Mouse (Mus musculus) MEL (cell line): ENCODE measurements around the gene Gm42957.

ENCODE experiments used
- CHD2 ChIP-seq: IDR thresholded peaks from 2 replicates; pipeline ENCODE4 v1.6.1; 2011; ENCODE audit warnings: low read length, improper control_type of control experiment
- CTCF ChIP-seq, 3 experiments: IDR thresholded peaks in 2 of 3; conservative IDR thresholded peaks in 1 of 3; 2 replicates each; pipeline ENCODE4 v1.5.1; 2011 to 2012; ENCODE audit warnings: low read length in 3 of 3, low read depth in 2 of 3, mild to moderate bottlenecking in 2 of 3, improper control_type of control experiment in 1 of 3, inconsistent platforms in 1 of 3, mixed read lengths in 1 of 3, moderate library complexity in 1 of 3; ENCODE audit not compliant: control insufficient read depth in 1 of 3, insufficient read depth in 1 of 3, poor library complexity in 1 of 3, severe bottlenecking in 1 of 3
- ELF1 ChIP-seq: IDR thresholded peaks from 2 replicates; pipeline ENCODE4 v1.6.1; 2014; ENCODE audit warnings: low read depth, mild to moderate bottlenecking, inconsistent platforms, low read length, improper control_type of control experiment, moderate library complexity
- EP300 ChIP-seq, 2 experiments: IDR thresholded peaks; 2 replicates each; pipeline ENCODE4 v1.6.1; 2011; ENCODE audit warnings: improper control_type of control experiment in 2 of 2, low read length in 2 of 2, low read depth in 1 of 2, mild to moderate bottlenecking in 1 of 2
- KAT2A ChIP-seq: conservative IDR thresholded peaks from 2 replicates; pipeline ENCODE4 v1.6.1; 2012; ENCODE audit warnings: low read depth, low read length, improper control_type of control experiment, inconsistent platforms
- MAZ ChIP-seq: IDR thresholded peaks from 2 replicates; pipeline ENCODE4 v1.6.1; 2012; ENCODE audit warnings: low read depth, mild to moderate bottlenecking, inconsistent platforms, low read length, improper control_type of control experiment
- POLR2A ChIP-seq, 2 experiments: IDR thresholded peaks; 2 replicates each; pipeline ENCODE4 v1.6.1; 2011 to 2012; ENCODE audit warnings: low read length in 2 of 2, mild to moderate bottlenecking in 2 of 2, control low read depth in 1 of 2, improper control_type of control experiment in 1 of 2, low read depth in 1 of 2, moderate library complexity in 1 of 2; ENCODE audit not compliant: control insufficient read depth in 1 of 2, insufficient read depth in 1 of 2, poor library complexity in 1 of 2
- SIN3A ChIP-seq: IDR thresholded peaks from 2 replicates; pipeline ENCODE4 v1.6.1; 2012; ENCODE audit warnings: low read length, improper control_type of control experiment, inconsistent platforms
- ZC3H11A ChIP-seq: IDR thresholded peaks from 2 replicates; pipeline ENCODE4 v1.6.1; 2012; ENCODE audit warnings: low read depth, mild to moderate bottlenecking, inconsistent platforms, low read length, improper control_type of control experiment
- ZKSCAN1 ChIP-seq: IDR thresholded peaks from 2 replicates; pipeline ENCODE4 v1.6.1; 2012; ENCODE audit warnings: low read depth, mild to moderate bottlenecking, inconsistent platforms, low read length, improper control_type of control experiment, moderate library complexity

- no peak for TF ChIP-seq EP300 (IDR thresholded peaks at IDR 0.05; ENCODE audit: low read depth in 1 of 2, low read length in 2 of 2)
- TF ChIP-seq ZKSCAN1 = no peak
- TF ChIP-seq POLR2A (IDR thresholded peaks at IDR 0.05; ENCODE audit: control insufficient read depth in 1 of 2, insufficient read depth in 1 of 2, low read depth in 1 of 2, low read length in 2 of 2, poor library complexity in 1 of 2) = no peak
- 0 out of 6 replicates have a peak, but pooled peaks of 1 of the 3 experiments have one; percentile 7 for TF ChIP-seq CTCF (IDR thresholded peaks at IDR 0.05 in 2 of 3, conservative IDR thresholded peaks at IDR 0.05 in 1 of 3; ENCODE audit: control insufficient read depth in 1 of 3, insufficient read depth in 1 of 3, low read depth in 2 of 3, low read length in 3 of 3, poor library complexity in 1 of 3, severe bottlenecking in 1 of 3)
- TF ChIP-seq MAZ = no peak
- no peak for TF ChIP-seq SIN3A
- no peak for TF ChIP-seq KAT2A
- TF ChIP-seq ELF1 = no peak
- no peak for TF ChIP-seq CHD2
- no peak for TF ChIP-seq ZC3H11A
These were observed 44.6 kb upstream of the Gm42957 start for GRCm38 (mm10) chr3:96590657-96591056.
